Mouse (Mus musculus): ENCODE measurements around the gene Gm5592.
"Not testable (repeated sequence)": the region's sequence is repeated elsewhere in the genome, so short reads cannot be mapped to it uniquely, and the experiment has no call there.

Gm5592 gene

GRCm38 (mm10) chr7:41153541-41153940, at the start of gene Gm5592:
Gm5592 (plus strand) TSS chr7:41153841.
- DNase-seq (ENCODE audit: low spot score in 2 of 2): not testable (repeated sequence)

GRCm38 (mm10) chr7:41155806-41156205, 2.2 kb downstream of the Gm5592 start:
- not testable (repeated sequence) for DNase-seq (ENCODE audit: low spot score in 2 of 2)

DNA sequence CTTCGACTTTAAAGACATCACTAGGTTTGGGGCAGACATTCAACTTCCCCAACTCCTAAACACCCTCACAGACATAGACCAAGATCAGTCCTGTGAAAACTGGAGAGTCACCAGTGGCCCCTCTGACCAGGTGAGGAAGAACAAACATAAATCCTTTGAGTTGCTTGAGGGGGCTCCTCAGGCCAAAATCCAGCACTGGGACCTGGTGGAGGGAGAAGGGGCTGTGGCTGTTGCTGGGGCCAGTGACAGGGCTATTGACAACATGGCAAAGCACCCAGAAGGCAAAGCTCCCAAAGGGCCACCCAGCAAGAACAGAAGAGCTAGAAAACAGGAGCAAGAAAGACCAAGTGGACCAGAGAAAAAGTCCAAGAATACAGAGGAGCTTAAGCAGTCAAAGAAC, 4.2 kb downstream of the Gm5592 start:
- not testable (repeated sequence) for DNase-seq (ENCODE audit: low spot score in 2 of 2)

DNA sequence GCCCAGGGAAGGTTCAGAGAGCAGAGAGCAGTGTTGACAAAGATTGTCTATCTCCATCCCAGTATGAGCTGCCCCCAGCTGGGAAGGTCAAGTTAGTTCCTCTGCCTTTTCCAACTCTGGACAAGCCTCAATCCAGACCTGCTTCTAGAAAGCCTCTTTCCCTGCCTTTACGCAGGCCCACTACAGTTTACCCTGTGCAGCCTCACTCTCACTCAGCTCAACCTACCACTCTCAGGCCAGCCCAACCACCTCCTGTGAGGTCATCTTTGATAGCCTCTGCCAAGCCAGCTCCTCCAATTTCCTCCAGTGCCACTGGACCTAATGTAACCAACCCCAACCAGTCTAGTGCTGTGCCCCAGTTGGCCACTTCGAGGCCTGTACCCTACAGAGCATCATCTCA, 4.9 kb downstream of the Gm5592 start:
- DNase-seq (ENCODE audit: low spot score in 2 of 2): not testable (repeated sequence)

DNA sequence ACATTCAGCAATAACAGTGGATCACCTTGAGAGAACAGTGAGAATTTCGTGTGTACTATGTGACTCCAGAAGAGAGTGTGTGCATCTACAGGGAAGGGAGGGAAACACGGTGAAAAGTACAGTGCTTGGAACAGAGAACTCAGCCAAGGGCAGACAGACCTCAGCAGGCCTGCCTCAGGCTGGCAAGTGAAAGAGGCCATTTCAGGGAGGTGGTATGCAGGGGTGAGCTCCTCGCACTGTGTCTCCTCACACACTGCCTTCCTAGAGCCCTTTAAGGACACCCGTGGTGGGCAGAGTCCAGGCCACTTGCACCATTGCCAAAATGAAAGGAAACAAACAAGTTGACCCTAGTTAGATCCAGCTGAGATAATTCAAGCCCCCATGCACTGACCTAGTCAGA, 40.0 kb downstream of the Gm5592 start:
- DNase-seq (ENCODE audit: low spot score in 2 of 2): no peak
